Mouse (Mus musculus): ENCODE data around the gene Zcchc2.

Zcchc2 gene

DNA sequence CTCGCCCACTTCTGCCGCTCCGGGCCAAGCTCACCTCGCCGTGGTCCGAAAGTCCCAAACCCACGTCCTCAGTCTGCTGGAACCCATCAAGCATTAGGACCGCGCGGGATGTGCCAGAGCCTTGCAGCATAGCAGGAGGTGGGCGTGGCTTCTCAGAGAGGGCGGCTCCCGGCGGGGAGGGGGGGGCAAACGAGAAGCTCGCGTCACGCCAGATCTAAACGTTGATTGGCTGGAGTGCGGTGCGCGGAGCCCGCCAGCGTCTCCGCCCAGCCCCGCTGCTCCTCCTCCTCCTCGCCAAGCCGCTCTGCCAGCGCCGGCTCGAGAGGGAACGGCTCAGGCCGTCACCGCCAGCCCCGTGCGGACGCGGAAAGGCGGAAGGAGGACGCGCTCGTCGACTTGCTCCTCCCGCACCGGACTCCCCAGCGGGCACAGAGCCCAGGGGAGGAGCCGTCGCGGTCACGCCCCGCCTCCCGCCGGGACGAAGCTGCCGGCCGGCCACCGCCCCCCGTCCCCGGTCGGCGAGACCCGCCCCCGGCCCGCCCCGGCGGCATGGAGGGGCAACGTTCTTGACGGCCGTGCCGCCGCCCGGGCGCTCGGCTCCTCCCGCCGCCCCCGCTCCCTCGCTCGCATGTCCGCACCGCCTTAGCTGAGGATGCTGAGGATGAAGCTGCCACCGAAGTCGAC lies at the start of gene Zcchc2:
Gene Zcchc2, plus strand, starts transcription at position 269 of the 684 bp plus-strand sequence.
- peak; percentile 100 for DNase-seq

DNA sequence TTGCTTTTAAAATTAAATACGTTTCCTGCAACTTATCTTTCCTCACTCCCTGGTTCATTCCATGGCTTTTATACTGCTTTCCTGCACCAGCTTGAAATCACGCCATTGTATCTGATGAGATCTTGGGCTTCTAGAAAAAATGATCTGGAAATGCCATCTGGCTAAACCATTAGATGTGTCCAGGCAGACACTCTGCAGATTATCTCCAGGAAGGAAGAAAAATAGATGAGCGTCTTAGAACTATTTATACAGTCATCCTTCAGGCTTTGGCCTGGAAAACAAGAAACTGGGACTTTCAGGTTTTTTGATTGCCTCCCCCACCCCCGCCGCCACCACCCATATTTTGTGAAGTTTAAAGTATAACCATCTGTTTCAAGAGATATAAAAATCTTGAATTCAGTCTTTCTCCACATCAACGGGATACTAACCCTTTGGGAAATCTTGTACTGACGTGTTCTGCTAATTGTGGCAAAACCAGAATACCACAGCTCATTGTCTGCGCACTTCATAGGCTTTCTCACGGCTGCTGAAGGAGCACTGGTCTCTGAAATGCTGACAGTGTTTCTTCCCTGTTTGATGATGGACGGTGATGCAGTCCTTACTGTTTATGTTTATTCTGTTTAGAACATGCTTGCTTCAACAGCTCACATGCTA lies 45.2 kb upstream of the Zcchc2 start:
- no peak for DNase-seq

DNA sequence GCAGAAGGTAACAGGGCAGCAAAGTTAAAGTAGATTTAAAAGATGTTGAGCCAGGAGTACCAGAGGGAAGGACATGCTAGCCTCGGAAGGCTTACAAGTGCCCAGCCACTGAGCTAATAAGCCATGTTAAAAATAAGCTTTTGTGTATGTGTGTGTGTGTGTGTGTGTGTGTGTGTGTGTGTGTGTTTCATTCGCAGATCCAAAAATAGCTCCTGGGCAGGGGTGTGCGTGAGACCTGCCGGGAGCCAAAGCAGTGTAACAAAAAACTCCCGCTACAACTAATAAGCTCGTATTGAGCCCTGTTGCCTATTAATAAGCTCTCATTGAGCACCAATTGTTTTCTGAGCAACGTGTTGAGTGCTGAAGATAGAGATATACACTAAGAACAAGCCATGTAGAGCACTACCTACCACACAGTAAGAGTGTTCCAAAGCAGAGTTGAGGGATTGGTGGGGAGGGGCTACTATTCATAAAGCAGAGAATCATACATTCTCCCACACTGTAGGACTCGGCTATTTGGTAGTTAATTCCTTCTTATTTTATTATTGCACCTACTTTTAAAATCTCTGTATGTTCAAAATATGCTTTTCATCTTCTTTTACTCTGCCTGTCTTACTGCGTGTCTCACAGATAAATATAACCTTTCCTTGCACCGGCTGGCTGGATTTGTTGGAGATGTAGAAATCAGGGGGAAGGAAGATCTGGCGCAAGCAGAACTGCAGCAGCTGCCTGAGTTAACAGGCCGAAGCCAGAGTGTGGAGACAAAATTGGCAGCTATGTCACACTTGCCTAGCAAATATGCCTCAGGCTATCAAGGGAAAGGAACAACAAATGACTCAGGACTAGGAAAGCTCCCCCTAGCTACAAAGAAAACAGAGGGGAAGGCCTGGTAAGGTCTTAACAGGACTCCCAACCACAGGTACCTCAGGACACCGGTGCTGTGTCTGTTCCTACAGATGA lies 43.3 kb upstream of the Zcchc2 start:
- DNase-seq, result peak; percentile 96

DNA sequence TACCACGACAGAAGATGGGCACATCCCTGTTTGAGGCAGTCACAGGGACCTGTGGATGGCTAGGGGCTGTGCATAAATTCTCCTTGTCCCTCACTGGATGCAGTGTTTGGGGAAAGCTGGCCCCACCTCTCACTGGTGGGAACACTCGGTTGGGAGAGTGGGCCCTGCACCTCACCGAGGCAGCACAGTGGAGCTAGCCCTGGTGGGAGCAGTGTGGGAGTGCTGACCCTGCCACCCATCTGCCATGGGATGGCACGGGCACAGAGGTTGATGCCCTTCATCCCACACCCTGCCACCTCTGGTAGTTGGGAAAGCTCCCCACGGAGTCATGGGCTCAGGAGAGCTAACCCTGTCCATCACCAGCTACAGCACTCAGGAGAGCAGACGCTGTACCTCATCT lies 41.9 kb upstream of the Zcchc2 start:
- DNase-seq, result no peak

DNA sequence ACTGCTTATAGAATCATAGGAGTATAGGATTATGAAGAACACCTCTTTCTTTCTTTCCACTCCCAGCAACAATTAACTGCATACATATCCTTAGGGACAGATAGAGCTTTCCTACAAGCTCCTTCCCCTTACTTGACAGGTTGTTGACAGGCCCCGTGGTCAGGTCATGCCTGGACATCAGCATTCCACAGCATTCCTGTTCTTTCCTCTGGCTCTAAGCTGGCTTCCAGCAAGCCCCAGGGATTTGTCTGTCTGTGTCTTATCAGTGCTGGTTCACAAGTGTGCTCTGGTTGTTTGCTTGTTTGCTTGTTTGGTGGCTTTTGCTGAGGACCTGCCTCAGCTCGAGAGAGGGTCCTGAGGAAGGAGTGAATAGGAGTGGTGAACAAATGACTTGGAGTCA lies 36.6 kb upstream of the Zcchc2 start:
- no peak for DNase-seq

DNA sequence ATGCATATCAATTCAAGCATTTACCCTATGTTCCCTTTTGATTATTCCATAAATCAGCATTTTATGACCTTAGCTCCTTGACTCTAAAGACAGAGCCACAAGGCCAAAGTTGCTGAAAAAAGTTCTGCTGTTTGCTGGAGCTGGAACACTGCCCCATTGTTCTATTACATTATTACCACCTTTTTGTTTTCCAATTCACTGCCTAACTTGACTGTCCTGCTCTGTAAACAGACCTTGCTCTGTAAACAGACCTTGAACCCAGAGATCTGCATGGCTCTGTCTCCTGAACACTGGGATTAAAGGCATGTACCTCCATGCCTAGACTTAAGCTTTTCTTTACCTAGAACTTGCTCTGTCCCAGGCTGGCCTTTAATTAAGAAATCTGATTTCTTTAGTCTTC lies 36.2 kb upstream of the Zcchc2 start:
- no peak for DNase-seq

DNA sequence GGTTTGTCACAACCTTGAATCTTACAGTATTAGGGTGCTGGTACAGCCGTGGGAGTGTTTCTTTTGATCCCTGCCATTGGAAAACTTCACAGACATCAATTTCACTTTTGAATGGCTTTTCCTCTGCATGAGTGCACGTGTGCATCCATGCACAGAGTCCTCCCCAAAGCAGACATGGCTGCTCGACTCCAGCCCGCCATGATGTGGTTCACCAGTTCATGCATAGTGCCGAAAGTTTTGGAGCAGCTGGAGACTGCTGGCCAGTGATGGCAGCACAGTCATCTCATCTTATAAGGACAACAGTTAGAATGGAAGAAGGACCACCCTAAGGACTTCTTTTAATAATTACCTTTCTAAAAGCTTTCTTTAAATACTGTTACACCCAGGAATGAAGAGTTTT lies 34.1 kb upstream of the Zcchc2 start:
- peak; percentile 30 for DNase-seq

DNA sequence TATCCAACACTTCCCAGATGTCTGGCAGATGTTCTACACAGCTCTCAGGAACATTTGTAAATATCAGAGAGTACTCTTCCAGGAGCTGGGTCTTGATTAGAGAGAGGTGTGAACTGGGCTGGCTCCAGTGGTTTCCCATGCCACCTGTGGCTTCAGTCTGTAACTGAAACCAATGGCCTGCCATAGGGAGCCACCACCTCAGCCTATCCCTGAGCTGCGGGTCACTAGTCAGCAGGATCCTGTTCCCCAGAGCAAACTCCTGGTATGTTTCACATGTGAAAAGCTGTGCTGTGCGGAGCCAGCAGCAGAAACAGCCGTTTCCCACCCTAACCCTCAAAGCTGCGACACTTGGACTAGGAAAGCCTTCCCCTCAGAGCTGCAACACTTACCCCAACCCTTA lies 28.7 kb upstream of the Zcchc2 start:
- DNase-seq, result no peak

DNA sequence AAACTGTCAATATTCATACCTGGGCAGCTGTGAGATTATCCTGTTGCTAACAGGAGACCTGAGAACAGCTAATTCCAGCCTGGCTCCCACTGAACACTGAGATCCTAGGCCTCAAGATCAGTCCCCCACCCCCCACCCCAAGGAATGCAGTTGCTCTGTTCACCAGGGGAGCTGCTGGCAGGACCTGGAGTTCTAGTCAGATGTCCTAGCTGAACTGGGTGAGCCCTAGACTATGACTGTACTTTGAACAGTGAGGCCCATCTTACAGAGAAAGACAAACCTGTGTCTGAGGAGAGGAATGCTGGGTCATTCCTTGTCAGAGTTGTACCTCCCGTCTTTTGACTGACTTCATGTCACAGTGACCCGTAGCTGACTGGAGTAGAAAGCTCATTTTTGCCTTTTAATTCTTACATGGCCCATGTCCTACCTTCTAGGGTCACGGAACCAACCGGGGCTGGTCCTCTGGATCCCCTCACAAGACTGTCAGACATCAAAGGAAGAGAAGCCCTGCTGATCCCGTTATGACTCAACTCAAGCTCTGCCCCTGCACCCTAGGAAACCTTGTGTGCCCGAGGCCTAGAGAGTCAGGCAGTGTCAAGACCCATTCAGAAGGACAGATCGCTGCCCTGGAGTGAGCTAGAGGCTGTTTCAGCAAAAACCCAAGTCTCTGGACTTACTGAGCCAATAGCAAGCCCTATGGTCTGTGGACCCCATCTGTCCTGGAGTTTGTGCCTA lies 28.0 kb upstream of the Zcchc2 start:
- DNase-seq, result no peak

DNA sequence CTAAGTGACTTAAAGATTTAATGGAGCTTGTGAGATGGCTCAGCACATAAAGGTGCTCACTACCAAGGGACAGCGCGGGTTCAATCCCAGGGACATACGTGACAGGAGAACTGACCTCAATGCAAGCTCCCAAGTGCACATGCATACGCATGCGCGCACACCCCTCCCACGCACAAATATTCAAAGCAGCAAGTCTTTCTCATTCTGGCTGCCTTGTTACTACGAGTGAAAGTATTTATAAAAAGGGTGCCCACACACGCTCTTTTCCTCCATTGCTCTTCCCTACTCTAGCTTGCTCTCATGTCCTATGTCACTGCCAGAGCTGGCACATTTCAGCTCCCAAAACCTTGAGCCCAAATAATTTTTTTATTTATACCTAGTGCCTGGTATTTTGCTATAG lies 27.4 kb upstream of the Zcchc2 start:
- no peak for DNase-seq

DNA sequence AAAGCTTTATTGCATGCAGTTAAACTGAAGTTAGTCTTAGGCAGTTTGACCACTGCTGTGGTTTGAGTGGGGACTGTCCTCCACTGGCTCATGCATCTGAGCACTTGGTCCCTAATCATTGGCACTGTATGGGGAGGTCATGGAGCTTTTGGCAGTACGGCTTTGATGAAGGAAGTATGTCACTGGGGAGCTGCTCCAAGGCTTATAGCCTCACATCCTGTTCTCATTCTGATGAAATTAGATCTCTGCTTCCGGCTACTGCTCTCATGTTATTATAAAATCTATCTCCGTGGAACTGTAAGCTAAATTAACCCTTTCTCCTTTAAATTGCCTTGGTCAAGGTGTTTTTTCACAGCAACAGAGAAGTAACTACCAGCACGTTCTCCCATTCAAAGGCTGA lies 25.7 kb upstream of the Zcchc2 start:
- peak; percentile 46 for DNase-seq

DNA sequence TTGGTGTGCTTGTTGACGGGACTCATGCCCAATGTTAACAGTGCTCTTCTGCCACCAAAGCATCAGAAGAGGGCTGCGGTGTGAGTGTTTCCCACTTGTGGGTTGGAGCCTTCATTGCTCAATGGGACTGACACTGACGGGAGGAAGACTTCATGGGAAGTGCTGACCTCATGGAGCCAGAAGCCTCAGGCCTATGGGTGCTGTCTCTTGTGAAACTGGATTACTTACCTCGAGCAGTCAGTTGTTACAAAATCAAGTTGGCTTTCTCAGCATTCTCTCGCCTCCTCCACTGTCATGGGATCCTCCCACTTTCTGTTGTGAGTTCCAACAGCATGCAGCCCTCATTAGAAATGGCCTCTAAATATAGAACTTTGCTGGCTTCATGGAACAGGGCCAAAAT lies 25.0 kb upstream of the Zcchc2 start:
- DNase-seq, result peak; percentile 92

DNA sequence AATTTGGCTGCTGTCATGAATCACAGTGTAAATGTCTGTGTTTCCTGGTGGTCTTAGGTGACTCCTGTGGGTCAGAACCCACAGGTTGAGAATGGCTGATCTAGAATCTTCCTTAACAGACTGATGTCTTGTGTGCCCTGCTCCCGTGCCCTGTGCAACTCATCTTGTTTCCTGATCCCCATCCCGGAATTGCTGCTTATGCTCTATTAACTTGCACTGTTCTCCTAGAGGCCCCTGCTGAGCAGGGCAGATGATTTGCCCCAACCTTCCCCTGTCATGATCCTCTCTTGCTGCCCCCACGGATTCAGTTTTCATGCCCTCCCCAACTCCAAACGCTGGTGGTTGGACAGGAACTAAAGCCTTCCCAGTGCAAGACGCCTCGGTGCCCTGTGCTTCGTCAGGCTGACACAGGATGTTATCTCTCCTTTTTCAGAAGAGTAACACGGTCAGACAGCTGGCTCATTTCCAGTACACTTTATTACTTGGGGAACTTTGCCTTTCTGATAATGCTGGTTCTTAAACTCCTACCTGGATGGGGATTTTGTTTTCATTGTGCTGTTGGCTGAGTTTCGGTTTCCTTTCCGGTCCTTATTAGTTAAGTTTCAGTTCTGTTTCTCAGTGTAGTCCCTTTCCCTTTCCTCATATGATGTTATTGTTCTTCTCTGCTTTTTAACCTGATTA lies 18.6 kb upstream of the Zcchc2 start:
- DNase-seq, result peak; percentile 95

DNA sequence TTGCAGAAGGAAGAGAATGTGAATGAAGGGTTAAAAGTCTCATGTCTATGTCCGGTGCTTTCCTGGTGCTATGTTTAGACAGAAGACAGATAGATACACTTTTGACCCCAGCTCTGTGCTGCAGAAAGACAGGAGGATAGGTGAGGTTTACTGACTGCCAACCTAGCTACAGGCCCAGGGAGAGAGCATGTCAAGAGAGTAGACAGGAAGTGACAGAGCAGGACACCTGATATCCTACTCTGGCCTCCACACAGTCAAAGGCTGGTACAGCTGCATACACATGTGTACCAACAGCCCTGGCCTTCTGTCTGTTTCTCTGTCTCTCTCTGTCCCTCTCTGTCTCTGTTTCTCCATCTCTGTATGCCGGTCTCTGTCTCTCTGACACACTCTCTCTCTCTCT lies 16.2 kb upstream of the Zcchc2 start:
- no peak for DNase-seq

DNA sequence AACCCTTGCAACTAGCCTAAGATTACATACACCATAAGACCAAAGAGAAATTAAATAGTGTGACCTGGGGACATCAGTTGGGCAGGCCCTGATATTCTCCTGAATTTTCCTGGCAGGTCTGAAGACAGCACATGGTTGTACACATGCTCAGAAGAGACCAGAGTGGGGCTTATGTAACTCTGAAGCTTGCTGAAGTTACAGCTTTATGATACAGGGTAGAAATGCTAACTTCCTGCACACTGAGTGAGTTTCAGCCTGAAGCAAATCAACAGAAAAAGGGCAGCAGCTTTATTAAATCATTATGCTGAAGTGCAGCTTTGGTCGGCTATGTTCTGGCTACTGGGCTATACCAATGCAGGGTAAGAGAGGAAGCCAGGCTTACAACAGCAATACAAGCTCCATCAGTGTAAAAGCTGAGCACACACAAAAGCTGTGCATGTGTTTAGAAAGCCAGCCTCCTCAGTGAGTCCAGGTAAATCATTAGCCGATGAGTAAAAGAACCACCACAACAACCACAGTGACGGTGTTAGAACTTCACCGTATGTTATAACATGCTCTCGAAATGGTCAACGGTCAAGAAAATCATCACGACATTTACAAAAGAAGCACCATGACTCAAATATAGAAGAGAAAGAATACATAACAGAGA lies 12.6 kb upstream of the Zcchc2 start:
- no peak for DNase-seq

DNA sequence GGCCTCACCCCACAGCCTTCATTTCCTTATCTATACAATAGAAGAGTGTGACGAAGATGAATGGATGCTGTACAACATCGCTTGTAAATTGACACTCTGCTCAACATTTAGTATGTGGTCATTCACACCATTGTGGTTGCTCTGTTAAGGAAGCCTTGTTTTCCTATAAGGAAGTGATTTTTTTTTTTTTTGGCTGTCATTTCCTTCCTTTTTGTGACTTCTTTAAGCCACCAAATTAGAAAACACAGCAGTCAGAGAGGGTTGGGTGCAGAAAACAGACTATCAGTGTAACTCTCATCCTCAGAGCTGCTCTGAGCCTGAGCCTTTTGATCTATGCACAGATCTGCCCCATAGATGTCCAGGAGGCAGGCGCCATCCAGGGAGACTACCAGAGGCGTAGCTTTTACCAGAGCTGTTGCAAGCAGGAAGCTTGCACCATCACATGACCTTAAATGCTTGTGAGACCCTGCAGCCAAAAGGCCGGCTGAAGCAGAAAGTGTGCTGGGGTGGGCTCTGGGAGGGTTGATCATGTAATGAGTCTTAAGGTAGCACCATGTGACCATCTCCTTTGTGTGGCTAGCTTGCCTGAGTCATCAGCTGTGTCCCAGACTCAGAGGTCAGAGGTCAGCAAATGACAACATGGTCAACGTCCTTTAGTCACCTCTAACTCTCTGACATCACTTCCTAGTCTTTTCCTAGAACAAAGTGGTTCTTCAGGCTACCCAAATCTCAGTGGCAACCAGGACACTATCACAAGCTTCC lies 9.2 kb upstream of the Zcchc2 start:
- DNase-seq, result peak; percentile 94

DNA sequence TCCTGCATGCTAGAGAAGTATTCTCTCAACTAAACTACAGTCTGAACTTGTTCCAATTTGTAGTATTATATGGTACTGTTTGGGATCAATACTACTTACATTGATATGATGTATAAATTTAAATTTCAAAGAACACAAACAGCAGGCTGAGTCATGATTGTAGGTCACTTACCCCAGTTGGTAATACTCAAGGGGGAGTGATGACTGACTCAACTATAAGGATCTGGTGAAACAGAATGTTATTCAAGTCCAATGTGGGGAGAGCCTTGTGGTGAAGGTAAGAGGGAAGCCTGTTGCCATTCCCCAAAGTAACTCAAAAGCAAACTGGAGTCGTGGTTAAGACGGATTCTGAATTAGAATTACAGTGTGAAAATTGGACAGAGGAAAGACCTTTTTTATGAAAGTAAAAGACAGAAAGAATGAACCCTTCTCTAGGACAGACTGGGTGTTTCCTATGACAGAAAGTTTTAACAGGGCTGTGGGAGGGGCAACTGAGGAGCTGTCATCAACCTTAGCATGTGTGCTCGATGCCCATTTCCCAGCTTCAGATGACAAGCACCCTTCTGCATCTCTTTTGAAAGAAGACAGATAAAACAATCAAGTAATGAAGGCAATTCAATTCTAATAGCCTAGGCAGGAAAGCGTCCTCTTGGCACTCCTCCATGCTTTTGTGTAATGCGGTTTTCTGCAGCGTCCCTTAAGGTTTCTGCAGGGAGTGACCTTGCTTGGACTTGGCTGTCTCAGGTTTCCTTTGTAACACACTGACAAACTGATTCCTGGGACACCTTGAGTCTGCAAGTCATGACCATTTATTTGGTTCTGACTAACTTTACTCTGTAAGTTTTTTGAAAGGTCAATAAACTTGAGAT lies 7.5 kb upstream of the Zcchc2 start:
- DNase-seq, result peak; percentile 90

DNA sequence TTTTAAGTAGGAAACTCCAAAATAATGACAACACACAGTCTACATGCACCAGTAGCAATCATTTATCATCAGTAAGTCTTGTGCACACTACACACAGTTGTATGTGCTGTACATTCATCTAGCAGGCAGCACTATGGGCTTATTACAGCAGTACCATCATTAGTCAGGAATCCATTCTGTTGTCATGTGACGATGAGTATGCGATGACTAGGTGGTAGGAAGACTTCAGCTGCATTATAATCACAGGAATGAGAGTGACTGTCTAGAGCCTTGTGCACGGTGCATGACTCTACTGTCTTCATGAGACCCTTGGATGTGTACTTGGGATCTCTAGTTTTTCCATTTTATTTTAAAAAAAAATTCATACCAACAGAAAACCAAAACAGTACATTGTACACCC lies 6.0 kb upstream of the Zcchc2 start:
- peak; percentile 22 for DNase-seq

DNA sequence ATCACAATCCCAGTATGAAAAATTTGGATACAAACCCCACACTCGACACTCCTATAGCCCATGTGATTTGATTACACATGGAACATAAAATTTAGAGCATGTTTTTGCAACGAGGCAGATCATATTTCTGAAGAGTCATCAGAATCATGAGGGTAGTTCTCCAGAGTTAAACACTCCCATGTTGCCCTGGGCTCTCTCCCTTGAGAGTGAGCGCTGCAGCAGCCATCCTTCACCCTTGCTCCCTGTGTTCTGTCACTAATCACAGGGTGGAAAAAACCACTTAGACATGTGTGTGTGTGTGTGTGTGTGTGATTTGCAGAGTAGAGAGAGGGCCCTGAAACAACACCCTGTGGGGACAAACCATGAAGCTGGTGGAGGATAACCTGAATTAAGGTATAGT lies 2.0 kb upstream of the Zcchc2 start:
- DNase-seq, result peak; percentile 94
